Mouse (Mus musculus) 3T3-L1 (cell line): ENCODE measurements around the gene Klrg1.

ENCODE experiments used
- DNase-seq: peaks from one replicate; pipeline ENCODE4 v3.0.0-alpha.2; 2015; ENCODE audit warnings: low read depth, low spot score

Klrg1 gene

GRCm38 (mm10) chr6:122282782-122283181, at the start of gene Klrg1:
Gene Klrg1 (minus strand): TSS chr6:122282882.
- DNase-seq: no peak

GRCm38 (mm10) chr6:122325361-122325975, 42.8 kb upstream of the Klrg1 start:
- no peak for DNase-seq

GRCm38 (mm10) chr6:122318726-122319125, 36.0 kb upstream of the Klrg1 start:
- no peak for DNase-seq

- DNase-seq: peak; percentile 27
These were observed 27.6 kb upstream of the Klrg1 start for GRCm38 (mm10) chr6:122310187-122310820.

- DNase-seq: peak; percentile 47
These were observed 26.8 kb upstream of the Klrg1 start for GRCm38 (mm10) chr6:122309446-122309960.

- DNase-seq: peak; percentile 100
These were observed 26.1 kb upstream of the Klrg1 start, which contains the start of gene M6pr for GRCm38 (mm10) chr6:122308505-122309393. Gene M6pr (plus strand): TSS chr6:122308720.

GRCm38 (mm10) chr6:122308136-122308504, 25.4 kb upstream of the Klrg1 start:
- DNase-seq: no peak

GRCm38 (mm10) chr6:122306707-122307106, 24.0 kb upstream of the Klrg1 start:
- no peak for DNase-seq

- no peak for DNase-seq
These were observed 22.3 kb upstream of the Klrg1 start for GRCm38 (mm10) chr6:122304790-122305555.

- DNase-seq: peak; percentile 86
These were observed 21.7 kb upstream of the Klrg1 start for GRCm38 (mm10) chr6:122304355-122304754.

GRCm38 (mm10) chr6:122303526-122303925, 20.8 kb upstream of the Klrg1 start:
- DNase-seq: no peak

- peak; percentile 71 for DNase-seq
These were observed 20.0 kb upstream of the Klrg1 start for GRCm38 (mm10) chr6:122302661-122303060.

- no peak for DNase-seq
These were observed 19.4 kb upstream of the Klrg1 start for GRCm38 (mm10) chr6:122302121-122302520.

GRCm38 (mm10) chr6:122299621-122300133, 17.0 kb upstream of the Klrg1 start:
- no peak for DNase-seq

- DNase-seq: no peak
These were observed 15.5 kb upstream of the Klrg1 start for GRCm38 (mm10) chr6:122298223-122298609.

- DNase-seq: peak; percentile 69
These were observed 14.9 kb upstream of the Klrg1 start for GRCm38 (mm10) chr6:122297279-122298222.

- no peak for DNase-seq
These were observed 14.2 kb upstream of the Klrg1 start for GRCm38 (mm10) chr6:122296918-122297278.

GRCm38 (mm10) chr6:122295242-122295641, 12.6 kb upstream of the Klrg1 start:
- DNase-seq: no peak

- DNase-seq: no peak
These were observed 11.6 kb upstream of the Klrg1 start for GRCm38 (mm10) chr6:122294290-122294689.

- no peak for DNase-seq
These were observed 11.1 kb upstream of the Klrg1 start for GRCm38 (mm10) chr6:122293796-122294195.
